Mouse (Mus musculus): ENCODE data around the gene Pgbd1. TPM values are rescaled to one million over a fixed set of nuclear protein-coding genes. Genes with fewer than 3 reads are reported as not detected.

Gene Pgbd1
- 1.5 TPM for polyA plus RNA-seq (2015; fragmentation: Illumina TruSeq; extraction: RNeasy Lipid Tissue Mini Kit (QIAGEN cat#74804); ENCODE audit: insufficient read depth, low replicate concordance)

GRCm38 (mm10) chr13:21440503-21441206 lies at the start of gene Pgbd1:
TSS of gene Pgbd1 (minus strand) at chr13:21441058.

GRCm38 (mm10) chr13:21478759-21479670 lies 38.2 kb upstream of the Pgbd1 start, which contains the start of the genes Zkscan4 and Gm10065:
TSS of gene Zkscan4 (plus strand) at chr13:21478907.
TSS of gene Gm10065 (minus strand) at chr13:21479441.

GRCm38 (mm10) chr13:21468061-21469019 lies 27.5 kb upstream of the Pgbd1 start, which contains the start of gene Nkapl:
TSS of gene Nkapl (minus strand) at chr13:21468509.

GRCm38 (mm10) chr13:21453449-21453848 lies 12.6 kb upstream of the Pgbd1 start, which contains the start of gene Zscan26:
TSS of gene Zscan26 (minus strand) at chr13:21453730.

GRCm38 (mm10) chr13:21402287-21402846 lies 38.5 kb downstream of the Pgbd1 start, which contains the start of gene Zkscan3:
TSS of gene Zkscan3 (minus strand) at chr13:21402755.

Other genes starting within 250 kb of the Pgbd1 start
- gene Gpx5, start 148.3 kb downstream of the Pgbd1 start, polyA plus RNA-seq (2015; fragmentation: Illumina TruSeq; extraction: RNeasy Lipid Tissue Mini Kit (QIAGEN cat#74804); ENCODE audit: insufficient read depth, low replicate concordance), result not detected
- not detected for gene Gpx6, start 128.9 kb downstream of the Pgbd1 start, polyA plus RNA-seq (2015; fragmentation: Illumina TruSeq; extraction: RNeasy Lipid Tissue Mini Kit (QIAGEN cat#74804); ENCODE audit: insufficient read depth, low replicate concordance)
- not detected for gene Olfr1367, start 94.1 kb downstream of the Pgbd1 start, polyA plus RNA-seq (2015; fragmentation: Illumina TruSeq; extraction: RNeasy Lipid Tissue Mini Kit (QIAGEN cat#74804); ENCODE audit: insufficient read depth, low replicate concordance)
- gene Zscan12, start 78.2 kb downstream of the Pgbd1 start, polyA plus RNA-seq (2015; fragmentation: Illumina TruSeq; extraction: RNeasy Lipid Tissue Mini Kit (QIAGEN cat#74804); ENCODE audit: insufficient read depth, low replicate concordance), result 7.2 TPM
- gene Zkscan3, start 38.3 kb downstream of the Pgbd1 start, polyA plus RNA-seq (2015; fragmentation: Illumina TruSeq; extraction: RNeasy Lipid Tissue Mini Kit (QIAGEN cat#74804); ENCODE audit: insufficient read depth, low replicate concordance), result 109 TPM
- 108 TPM for gene Zscan26, start 12.7 kb upstream of the Pgbd1 start, polyA plus RNA-seq (2015; fragmentation: Illumina TruSeq; extraction: RNeasy Lipid Tissue Mini Kit (QIAGEN cat#74804); ENCODE audit: insufficient read depth, low replicate concordance)
- 0.32 TPM for gene Nkapl, start 27.5 kb upstream of the Pgbd1 start, polyA plus RNA-seq (2015; fragmentation: Illumina TruSeq; extraction: RNeasy Lipid Tissue Mini Kit (QIAGEN cat#74804); ENCODE audit: insufficient read depth, low replicate concordance)
- 1.2 TPM for gene Zkscan4, start 37.8 kb upstream of the Pgbd1 start, polyA plus RNA-seq (2015; fragmentation: Illumina TruSeq; extraction: RNeasy Lipid Tissue Mini Kit (QIAGEN cat#74804); ENCODE audit: insufficient read depth, low replicate concordance)
- not detected for gene Gm10065, start 38.4 kb upstream of the Pgbd1 start, polyA plus RNA-seq (2015; fragmentation: Illumina TruSeq; extraction: RNeasy Lipid Tissue Mini Kit (QIAGEN cat#74804); ENCODE audit: insufficient read depth, low replicate concordance)
- gene AK157302, start 54.2 kb upstream of the Pgbd1 start, polyA plus RNA-seq (2015; fragmentation: Illumina TruSeq; extraction: RNeasy Lipid Tissue Mini Kit (QIAGEN cat#74804); ENCODE audit: insufficient read depth, low replicate concordance), result 1.3 TPM
- gene Gm11273, start 60.4 kb upstream of the Pgbd1 start, polyA plus RNA-seq (2015; fragmentation: Illumina TruSeq; extraction: RNeasy Lipid Tissue Mini Kit (QIAGEN cat#74804); ENCODE audit: insufficient read depth, low replicate concordance), result 1.8 TPM
- 19.1 TPM for gene Zkscan8, start 90.1 kb upstream of the Pgbd1 start, polyA plus RNA-seq (2015; fragmentation: Illumina TruSeq; extraction: RNeasy Lipid Tissue Mini Kit (QIAGEN cat#74804); ENCODE audit: insufficient read depth, low replicate concordance)
- not detected for gene Olfr1366, start 101.8 kb upstream of the Pgbd1 start, polyA plus RNA-seq (2015; fragmentation: Illumina TruSeq; extraction: RNeasy Lipid Tissue Mini Kit (QIAGEN cat#74804); ENCODE audit: insufficient read depth, low replicate concordance)
- not detected for gene Olfr1535, start 118.8 kb upstream of the Pgbd1 start, polyA plus RNA-seq (2015; fragmentation: Illumina TruSeq; extraction: RNeasy Lipid Tissue Mini Kit (QIAGEN cat#74804); ENCODE audit: insufficient read depth, low replicate concordance)
- not detected for gene Olfr1364, start 140.7 kb upstream of the Pgbd1 start, polyA plus RNA-seq (2015; fragmentation: Illumina TruSeq; extraction: RNeasy Lipid Tissue Mini Kit (QIAGEN cat#74804); ENCODE audit: insufficient read depth, low replicate concordance)
- not detected for gene Olfr1362, start 173.0 kb upstream of the Pgbd1 start, polyA plus RNA-seq (2015; fragmentation: Illumina TruSeq; extraction: RNeasy Lipid Tissue Mini Kit (QIAGEN cat#74804); ENCODE audit: insufficient read depth, low replicate concordance)
- not detected for gene Olfr11, start 201.5 kb upstream of the Pgbd1 start, polyA plus RNA-seq (2015; fragmentation: Illumina TruSeq; extraction: RNeasy Lipid Tissue Mini Kit (QIAGEN cat#74804); ENCODE audit: insufficient read depth, low replicate concordance)
- not detected for gene Olfr1361, start 222.3 kb upstream of the Pgbd1 start, polyA plus RNA-seq (2015; fragmentation: Illumina TruSeq; extraction: RNeasy Lipid Tissue Mini Kit (QIAGEN cat#74804); ENCODE audit: insufficient read depth, low replicate concordance)
- not detected for gene Olfr1360, start 236.3 kb upstream of the Pgbd1 start, polyA plus RNA-seq (2015; fragmentation: Illumina TruSeq; extraction: RNeasy Lipid Tissue Mini Kit (QIAGEN cat#74804); ENCODE audit: insufficient read depth, low replicate concordance)